Mouse (Mus musculus) liver, postnatal 0 days (tissue): ENCODE measurements at regions not wholly inside any gene's neighbourhood (a gene's known extent, or its start where the extent isn't known, plus 50 kb on each side); places are given as distances from the start of the nearest gene placed in this dataset.

Source experiments
- CTCF ChIP-seq: sonication (generic); IDR thresholded peaks from 2 replicates; pipeline ENCODE4 v1.5.1; 2016; ENCODE audit warnings: antibody characterized with exemption, low read depth
- EP300 ChIP-seq: IDR thresholded peaks from 2 replicates; pipeline ENCODE4 v1.6.1; 2016; ENCODE audit warnings: antibody characterized with exemption, low read depth, mild to moderate bottlenecking

DNA sequence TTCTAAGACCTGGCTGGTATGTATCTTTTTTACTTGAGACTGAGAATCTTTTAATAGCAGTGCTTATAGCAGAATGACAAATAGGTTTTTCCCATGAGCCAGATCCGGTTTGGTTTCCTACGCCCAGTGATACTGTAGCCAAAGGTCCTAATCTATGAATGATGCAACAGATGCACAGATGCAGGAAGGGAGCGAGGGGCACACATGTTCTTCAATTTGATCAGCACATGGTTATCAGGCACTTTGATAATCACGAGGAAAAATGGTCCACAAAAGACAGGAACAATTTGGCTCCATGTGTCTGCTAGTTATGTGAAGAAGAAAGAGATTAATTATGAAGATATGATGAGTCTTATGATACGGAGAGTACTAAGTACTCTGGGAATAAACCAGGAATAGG is 160.3 kb downstream of the Tmx1 start:
- TF ChIP-seq EP300 (no peak), CTCF (no peak)
